Mouse (Mus musculus) E14TG2a.4 (cell line): ENCODE data around the gene Pacs1.
"Not testable (repeated sequence)": the region's sequence is repeated elsewhere in the genome, so short reads cannot be mapped to it uniquely, and the experiment has no call there.

ENCODE experiments used
- H3K27me3 ChIP-seq: 2 replicates; pipeline ENCODE4 v1.6.1; 2014; ENCODE audit warnings: low read length, control low read depth; ENCODE audit not compliant: insufficient read depth
- H3K36me3 ChIP-seq: 2 replicates; pipeline ENCODE4 v1.6.1; 2014; ENCODE audit warnings: low read length, control low read depth; ENCODE audit not compliant: insufficient read depth
- H3K4me1 ChIP-seq: replicated peaks from 2 replicates; pipeline ENCODE4 v1.6.1; 2014; ENCODE audit warnings: low read depth, low read length, control low read depth
- H3K4me3 ChIP-seq: replicated peaks from 2 replicates; pipeline ENCODE4 v1.5.1; 2014; ENCODE audit warnings: mild to moderate bottlenecking, low read length
- H3K9me3 ChIP-seq: 2 replicates; pipeline ENCODE4 v1.6.1; 2014; ENCODE audit warnings: low read length, control low read depth
- CTCF ChIP-seq: conservative IDR thresholded peaks from 2 replicates; pipeline ENCODE4 v1.5.1; 2014; ENCODE audit warnings: low read length
- NANOG ChIP-seq: IDR thresholded peaks from 2 replicates; pipeline ENCODE4 v1.6.1; 2014; ENCODE audit warnings: borderline replicate concordance, low read length, mixed read lengths
- POU5F1 ChIP-seq: IDR thresholded peaks from 2 replicates; pipeline ENCODE4 v1.6.1; 2014; ENCODE audit warnings: low read length, borderline replicate concordance

Pacs1 gene

GRCm38 (mm10) chr19:5274641-5275040, 1.7 kb upstream of the Pacs1 start:
- no peaks in the 10 kb centered on the region for H3K9me3 ChIP-seq
- H3K4me3 ChIP-seq: no peak overlapping the region
- H3K27me3 ChIP-seq: 0 out of 2 replicates have a peak, but pooled peaks cover 4% of the 10 kb centered on the region
- peaks cover 62% of the 10 kb centered on the region for H3K4me1 ChIP-seq
- no peak for TF ChIP-seq NANOG
- no peak for TF ChIP-seq POU5F1
- no peak for TF ChIP-seq CTCF
- H3K36me3 ChIP-seq: peaks cover 59% of the 10 kb centered on the region

- Histone ChIP-seq H3K4me3 (peak overlapping the region; percentile 93; the same call in 1 of the 2 replicates), H3K36me3 (peaks cover 51% of the 10 kb centered on the region), H3K9me3 (no peaks in the 10 kb centered on the region), H3K4me1 (peaks cover 63% of the 10 kb centered on the region), H3K27me3 (0 out of 2 replicates have a peak, but pooled peaks cover 4% of the 10 kb centered on the region)
- no peak for TF ChIP-seq NANOG
- TF ChIP-seq CTCF: no peak
- TF ChIP-seq POU5F1: no peak
These were observed 997 bp upstream of the Pacs1 start for GRCm38 (mm10) chr19:5273916-5274315.

GRCm38 (mm10) chr19:5272326-5272795, 558 bp downstream of the Pacs1 start:
- 0 out of 2 replicates have a peak, but pooled peaks cover 4% of the 10 kb centered on the region for H3K27me3 ChIP-seq
- H3K4me3 ChIP-seq: peak overlapping the region; percentile 93
- H3K9me3 ChIP-seq: no peaks in the 10 kb centered on the region
- peaks cover 36% of the 10 kb centered on the region for H3K36me3 ChIP-seq
- no peak for TF ChIP-seq CTCF
- H3K4me1 ChIP-seq: peaks cover 66% of the 10 kb centered on the region

GRCm38 (mm10) chr19:5271430-5271829, 1.5 kb downstream of the Pacs1 start:
- peak overlapping the region; percentile 93; the same call in 1 of the 2 replicates for H3K4me3 ChIP-seq
- peaks cover 65% of the 10 kb centered on the region for H3K4me1 ChIP-seq
- H3K9me3 ChIP-seq: no peaks in the 10 kb centered on the region
- 0 out of 2 replicates have a peak, but pooled peaks cover 4% of the 10 kb centered on the region for H3K27me3 ChIP-seq
- peaks cover 29% of the 10 kb centered on the region for H3K36me3 ChIP-seq
- TF ChIP-seq CTCF (no peak), POU5F1 (no peak), NANOG (no peak)

GRCm38 (mm10) chr19:5269392-5269791, 3.5 kb downstream of the Pacs1 start:
- Histone ChIP-seq H3K27me3 (0 out of 2 replicates have a peak, but pooled peaks cover 4% of the 10 kb centered on the region), H3K4me3 (no peak overlapping the region), H3K36me3 (peaks cover 9% of the 10 kb centered on the region), H3K9me3 (no peaks in the 10 kb centered on the region), H3K4me1 (peaks cover 48% of the 10 kb centered on the region)
- no peak for TF ChIP-seq POU5F1
- TF ChIP-seq CTCF: no peak
- TF ChIP-seq NANOG: no peak

GRCm38 (mm10) chr19:5268875-5269274, 4.0 kb downstream of the Pacs1 start:
- TF ChIP-seq NANOG: no peak
- TF ChIP-seq POU5F1: no peak
- TF ChIP-seq CTCF: no peak
- H3K27me3 ChIP-seq: 0 out of 2 replicates have a peak, but pooled peaks cover 4% of the 10 kb centered on the region
- H3K4me1 ChIP-seq: peaks cover 43% of the 10 kb centered on the region
- peaks cover 4% of the 10 kb centered on the region for H3K36me3 ChIP-seq
- no peak overlapping the region for H3K4me3 ChIP-seq
- H3K9me3 ChIP-seq: no peaks in the 10 kb centered on the region

GRCm38 (mm10) chr19:5268017-5268416, 4.9 kb downstream of the Pacs1 start:
- H3K9me3 ChIP-seq: no peaks in the 10 kb centered on the region
- no peaks in the 10 kb centered on the region for H3K36me3 ChIP-seq
- no peak overlapping the region for H3K4me3 ChIP-seq
- TF ChIP-seq POU5F1 (no peak), CTCF (no peak), NANOG (no peak)
- H3K4me1 ChIP-seq: peaks cover 37% of the 10 kb centered on the region
- 0 out of 2 replicates have a peak, but pooled peaks cover 4% of the 10 kb centered on the region for H3K27me3 ChIP-seq

- no peak overlapping the region for H3K4me3 ChIP-seq
These were observed 5.9 kb downstream of the Pacs1 start for GRCm38 (mm10) chr19:5267015-5267414.

GRCm38 (mm10) chr19:5257140-5257539, 15.8 kb downstream of the Pacs1 start:
- no peak for TF ChIP-seq NANOG
- TF ChIP-seq CTCF: no peak
- TF ChIP-seq POU5F1: no peak
- Histone ChIP-seq H3K27me3 (no peaks in the 10 kb centered on the region), H3K4me1 (0 out of 2 replicates have a peak, but pooled peaks cover 6% of the 10 kb centered on the region), H3K9me3 (no peaks in the 10 kb centered on the region), H3K36me3 (peaks cover 7% of the 10 kb centered on the region), H3K4me3 (no peak overlapping the region)

More at GRCm38 (mm10) chr19:5267015-5267414, 5.9 kb downstream of the Pacs1 start:
- no peaks in the 10 kb centered on the region for H3K9me3 ChIP-seq
- peaks cover 33% of the 10 kb centered on the region for H3K4me1 ChIP-seq
- 0 out of 2 replicates have a peak, but pooled peaks cover 2% of the 10 kb centered on the region for H3K27me3 ChIP-seq
- H3K36me3 ChIP-seq: no peaks in the 10 kb centered on the region
- TF ChIP-seq NANOG (no peak), POU5F1 (no peak), CTCF (no peak)

- not testable (repeated sequence) for H3K27me3 ChIP-seq, H3K9me3 ChIP-seq, H3K4me1 ChIP-seq, H3K36me3 ChIP-seq, H3K4me3 ChIP-seq
These were observed 35.9 kb downstream of the Pacs1 start for GRCm38 (mm10) chr19:5236981-5237380.
